Mouse (Mus musculus): ENCODE results near the gene Slc25a3. TPM values are rescaled to one million over a fixed set of nuclear protein-coding genes. Genes with fewer than 3 reads are reported as not detected.

Gene Slc25a3
- total RNA-seq (2023), result 100 to 1,000 TPM; 438 to 474 TPM

GRCm38 (mm10) chr10:91123828-91124822 is at the start of gene Slc25a3:
TSS of gene Slc25a3 (minus strand) at chr10:91124059.

DNA sequence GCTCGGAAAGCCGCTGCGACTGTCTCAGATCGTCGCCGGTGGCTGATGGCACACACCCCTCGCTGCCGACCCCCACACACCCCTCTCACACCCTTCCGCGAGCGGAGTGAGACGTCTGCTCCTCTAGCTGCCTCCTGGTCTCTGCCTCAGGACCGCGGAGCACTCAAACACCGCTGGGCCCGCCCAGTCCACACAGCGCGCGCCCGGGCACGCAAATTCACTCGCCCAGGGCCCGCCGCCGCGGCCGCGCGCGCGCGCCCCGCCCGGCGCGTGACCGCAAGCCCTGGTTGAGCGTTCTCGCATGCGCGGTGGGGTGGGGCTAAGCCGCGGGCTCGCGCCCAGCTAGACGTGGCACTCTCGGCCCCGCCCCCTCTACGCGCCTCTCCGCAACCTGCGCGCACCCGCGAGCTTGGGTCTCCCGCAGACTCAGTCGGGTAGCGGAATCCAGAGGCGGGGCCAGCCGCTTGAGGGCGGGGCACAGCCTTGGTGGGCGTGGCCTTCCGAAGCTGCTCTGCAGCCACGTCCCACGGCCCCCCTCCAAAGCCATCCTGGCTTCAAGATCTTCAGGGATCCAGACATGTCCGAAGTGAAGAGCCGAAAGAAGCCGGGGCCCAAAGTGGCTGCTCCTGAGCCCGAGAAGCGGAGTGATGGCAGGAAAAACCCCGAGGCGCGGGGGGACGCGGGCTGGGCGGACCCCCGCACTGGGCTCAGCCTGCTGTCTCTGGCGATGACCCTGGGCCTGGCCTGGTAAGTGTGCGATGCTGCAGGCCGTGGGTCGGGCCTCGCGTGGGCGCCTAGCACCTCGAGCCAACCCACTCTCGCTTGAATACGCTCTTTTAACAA is 41.1 kb downstream of the Slc25a3 start, which contains the start of the genes Apaf1 and Ikbip:
TSS of gene Apaf1 (minus strand) at position 221 of the 843 bp plus-strand sequence.
TSS of gene Ikbip (plus strand) at position 391 of the 843 bp plus-strand sequence.

Other genes with a start within 250 kb of the Slc25a3 start
- 10 to 100 TPM; 71.8 to 83.5 TPM for gene Apaf1, start 41.3 kb downstream of the Slc25a3 start, total RNA-seq (2023)
- gene Ikbip, start 41.1 kb downstream of the Slc25a3 start, total RNA-seq (2023), result 1 to 10 TPM; 9.4 to 9.9 TPM
- 100 to 1,000 TPM; 196 to 238 TPM for gene Tmpo, start 57.3 kb upstream of the Slc25a3 start, total RNA-seq (2023)

All from monocyte, adult 59 days (primary cell).